Mouse (Mus musculus) lung, postnatal 0 days (tissue): ENCODE results near the gene Hyou1.

ENCODE experiments used
- CTCF ChIP-seq: IDR thresholded peaks from 2 replicates; pipeline ENCODE4 v1.5.1; 2016; ENCODE audit warnings: antibody characterized with exemption, mild to moderate bottlenecking
- EP300 ChIP-seq: IDR thresholded peaks from 2 replicates; pipeline ENCODE4 v1.6.1; 2016; ENCODE audit warnings: antibody characterized with exemption, mild to moderate bottlenecking, control low read depth

DNA sequence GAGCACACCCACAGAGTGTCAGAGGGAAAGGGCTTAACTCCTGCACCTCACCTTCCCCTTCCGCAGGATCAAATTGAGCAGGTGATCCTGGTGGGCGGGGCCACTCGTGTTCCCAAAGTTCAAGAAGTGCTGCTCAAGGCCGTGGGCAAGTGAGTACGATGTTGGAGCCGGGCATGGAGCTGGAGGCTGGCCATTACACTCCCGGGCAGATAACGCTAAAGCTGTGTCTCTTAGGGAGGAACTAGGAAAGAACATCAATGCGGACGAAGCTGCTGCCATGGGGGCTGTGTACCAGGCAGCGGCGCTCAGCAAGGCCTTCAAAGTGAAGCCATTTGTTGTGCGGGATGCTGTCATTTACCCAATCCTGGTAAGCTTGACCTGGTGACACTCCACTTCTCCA, 5.3 kb downstream of the Hyou1 start:
- TF ChIP-seq CTCF, result no peak
- no peak for TF ChIP-seq EP300
